Mouse (Mus musculus) midbrain, embryonic 15.5 days (tissue): ENCODE measurements around the gene Gm13090. TPM values are rescaled to one million over a fixed set of nuclear protein-coding genes. Genes with fewer than 3 reads are reported as not detected.

Source experiments
- polyA plus RNA-seq: library from polyadenylated mRNA; unstranded; fragments of >200 nt; fragmentation: Nextera tagmentation; extraction: Ambion mirVana; gene quantifications from 2 replicates; pipeline ENCODE4 v1.2.1, GENCODE M21; 2015

The Gm13090 gene
- polyA plus RNA-seq, 1 experiment from 2014 or later = 0.48 TPM

Other genes with a start within 250 kb of the Gm13090 start
- 25.6 and 26.4 TPM in 2 replicates for gene Errfi1, start 235.7 kb upstream of the Gm13090 start, polyA plus RNA-seq
- 365 and 370 TPM in 2 replicates for gene Park7, start 175.1 kb upstream of the Gm13090 start, polyA plus RNA-seq
- gene Tnfrsf9, start 175.0 kb upstream of the Gm13090 start, polyA plus RNA-seq = 0.30 and 0.36 TPM in 2 replicates
- gene Uts2, start 92.5 kb upstream of the Gm13090 start, polyA plus RNA-seq = not detected in 2 replicates
- 3.7 and 3.8 TPM in 2 replicates for gene Per3, start 44.9 kb upstream of the Gm13090 start, polyA plus RNA-seq
- 48.5 and 52.4 TPM in 2 replicates for gene Vamp3, start 31.6 kb upstream of the Gm13090 start, polyA plus RNA-seq